Mouse (Mus musculus) left cerebral cortex, postnatal 4 days (tissue): Measurements from ENCODE around the gene Chd9. TPM values are rescaled to one million over a fixed set of nuclear protein-coding genes. Genes with fewer than 3 reads are reported as not detected.

Source experiments
- DNase-seq: peaks from one replicate; pipeline ENCODE4 v3.0.0-alpha.2; 2022
- intact Hi-C: fragments of 180-260 bp; cut with DNase I; formaldehyde crosslinking; loops from one replicate; pipeline ENCODE4 v1.15.1; 2025
- microRNA-seq: library from miRNA; unstranded; fragments of <30 nt; microRNA quantifications from one replicate; pipeline ENCODE4 v1.2.0, GENCODE M21; 2022
- total RNA-seq, 2 experiments: library from RNA; stranded (reverse); gene quantifications; 2 replicates each; pipeline ENCODE4 v1.2.3; 2021

Gene Chd9
- total RNA-seq, 2 experiments from 2014 or later = 83.3 to 85.0 TPM

DNA sequence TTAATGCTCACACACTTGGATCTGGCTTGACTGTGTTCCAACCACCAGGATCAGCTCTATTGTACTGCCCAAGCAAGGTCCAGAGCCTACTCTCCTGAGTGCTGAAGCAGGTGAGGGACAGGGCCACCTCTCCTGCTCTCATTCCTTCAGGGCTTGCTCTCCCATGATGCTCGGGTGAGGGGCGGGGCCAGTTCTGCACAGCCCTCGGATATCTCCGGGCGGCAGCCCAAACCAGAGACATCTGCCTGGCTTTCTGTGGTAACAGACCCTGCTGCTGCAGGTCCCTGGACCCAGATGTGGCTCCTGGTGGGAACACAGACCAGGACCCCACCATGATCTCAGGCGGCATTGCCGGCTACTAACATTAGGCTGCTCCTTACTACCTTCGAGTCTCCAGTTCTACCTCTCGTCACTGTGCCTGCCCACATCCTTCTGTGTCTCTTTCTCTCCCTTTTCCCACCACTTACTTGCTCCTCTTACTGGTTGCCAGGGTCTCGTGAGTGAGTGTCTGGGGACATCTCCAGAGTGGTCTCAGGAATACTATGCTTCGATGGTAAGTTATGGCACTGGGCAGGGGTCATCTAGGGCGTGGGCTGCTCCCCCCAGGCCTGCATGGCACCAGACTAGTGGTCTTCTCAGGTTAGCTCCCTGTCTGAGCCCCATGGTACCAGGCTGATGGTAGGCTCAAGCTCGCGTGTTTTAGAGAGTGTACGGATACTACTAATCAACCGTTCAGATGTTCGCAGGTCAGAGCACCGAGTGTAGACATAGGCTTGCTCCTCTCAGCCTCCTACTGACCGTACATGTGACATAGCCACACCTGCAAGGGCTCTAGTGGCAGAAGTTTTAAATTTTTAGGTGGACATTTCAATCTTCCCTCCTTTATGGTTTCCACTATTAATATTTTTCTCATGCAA is 232.7 kb downstream of the Chd9 start:
- no peak for DNase-seq

DNA sequence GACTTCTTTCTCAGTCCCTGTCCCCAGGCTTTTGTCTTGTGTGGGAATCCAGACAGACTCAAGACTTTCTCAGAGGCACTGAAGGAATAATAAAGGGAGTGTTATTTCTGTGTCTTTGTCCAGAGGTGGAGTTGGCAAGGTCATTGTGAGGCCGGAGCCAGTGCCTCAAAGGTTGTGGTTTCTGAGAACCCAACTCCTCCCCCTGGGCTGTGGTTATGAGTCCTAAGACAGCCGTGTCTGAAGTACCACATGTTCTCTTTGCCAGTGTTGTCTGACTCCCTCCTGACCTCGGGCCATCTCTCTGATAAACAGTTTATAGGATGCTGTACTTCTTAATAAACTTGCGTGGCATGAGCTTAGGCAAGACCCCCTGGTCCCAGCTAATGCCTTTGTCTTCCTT is 237.0 kb downstream of the Chd9 start:
- DNase-seq = no peak
- intact Hi-C loops = no loop called here

More for the DNA sequence above, 232.7 kb downstream of the Chd9 start:
- intact Hi-C loops = no loop called here

DNA sequence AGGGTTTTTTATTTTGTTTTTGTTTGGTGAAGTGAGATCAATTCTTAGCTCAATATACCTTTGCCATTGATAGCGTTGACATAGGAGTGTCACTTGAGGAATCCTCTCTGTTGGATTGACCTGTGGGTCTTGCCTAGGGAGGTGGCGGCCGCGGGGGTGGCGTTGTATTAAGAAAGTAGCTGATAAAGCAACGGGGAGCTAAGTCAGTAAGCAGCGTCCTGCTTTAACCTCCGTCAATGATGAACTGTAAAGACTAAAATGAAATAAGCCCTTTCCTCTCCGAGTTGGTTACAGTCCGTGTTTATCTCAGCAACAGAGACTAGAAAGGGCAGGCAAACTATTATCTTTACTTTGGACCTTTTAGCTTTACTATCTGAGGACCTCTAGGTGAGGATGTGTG is 241.3 kb downstream of the Chd9 start:
- intact Hi-C loops = no loop called here
- DNase-seq = peak; percentile 19

DNA sequence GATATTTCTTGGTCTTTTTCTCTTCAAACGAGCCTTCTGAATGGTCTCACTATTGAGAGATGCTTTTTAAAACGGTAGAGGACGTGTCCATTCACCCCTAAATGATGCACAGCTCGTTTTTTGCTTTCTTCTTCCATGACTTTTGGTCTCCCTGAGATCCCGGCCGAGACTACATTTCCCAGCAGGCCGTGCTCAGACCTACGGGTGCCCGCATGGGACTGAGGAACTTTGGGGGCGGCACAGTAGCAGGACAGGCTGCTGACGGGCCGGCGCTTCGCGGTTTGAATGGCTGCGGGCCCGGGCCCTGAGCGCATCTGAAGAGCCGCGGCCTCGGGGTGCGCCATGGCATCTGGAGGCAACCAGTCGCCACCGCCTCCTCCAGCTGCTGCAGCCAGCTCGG is 241.7 kb downstream of the Chd9 start, which contains the start of gene Rbl2:
Rbl2 (plus strand) TSS at position 224 of the 400 bp plus-strand sequence.
- peak; percentile 95 for DNase-seq
- intact Hi-C loops = no loop called here

DNA sequence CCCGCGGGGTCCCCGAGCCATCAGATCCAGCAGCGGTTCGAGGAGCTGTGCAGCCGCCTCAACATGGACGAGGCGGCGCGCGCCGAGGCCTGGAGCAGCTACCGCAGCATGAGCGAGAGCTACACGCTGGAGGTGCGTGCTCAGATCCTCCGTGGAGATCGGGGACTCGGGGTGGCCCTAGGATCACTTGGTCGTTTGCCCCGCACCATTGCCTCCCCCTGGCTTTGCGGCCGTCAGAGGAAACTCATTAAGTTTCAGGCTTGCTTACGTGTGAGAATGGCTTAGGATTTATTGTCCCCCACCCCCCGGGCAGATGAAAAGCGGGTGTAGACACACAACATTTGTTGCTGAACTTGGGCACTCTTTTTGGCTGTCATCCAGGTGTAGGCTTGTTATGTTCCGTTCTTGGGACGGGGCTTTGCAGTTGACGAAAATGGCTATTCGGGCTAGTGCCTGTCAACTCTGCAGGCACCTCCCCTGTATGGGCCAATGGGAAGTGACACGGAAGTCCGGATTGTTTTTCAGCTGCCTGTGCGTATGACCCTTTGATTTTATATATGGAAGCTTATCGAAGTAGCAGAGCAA is 242.2 kb downstream of the Chd9 start:
- intact Hi-C loops = no loop called here

DNA sequence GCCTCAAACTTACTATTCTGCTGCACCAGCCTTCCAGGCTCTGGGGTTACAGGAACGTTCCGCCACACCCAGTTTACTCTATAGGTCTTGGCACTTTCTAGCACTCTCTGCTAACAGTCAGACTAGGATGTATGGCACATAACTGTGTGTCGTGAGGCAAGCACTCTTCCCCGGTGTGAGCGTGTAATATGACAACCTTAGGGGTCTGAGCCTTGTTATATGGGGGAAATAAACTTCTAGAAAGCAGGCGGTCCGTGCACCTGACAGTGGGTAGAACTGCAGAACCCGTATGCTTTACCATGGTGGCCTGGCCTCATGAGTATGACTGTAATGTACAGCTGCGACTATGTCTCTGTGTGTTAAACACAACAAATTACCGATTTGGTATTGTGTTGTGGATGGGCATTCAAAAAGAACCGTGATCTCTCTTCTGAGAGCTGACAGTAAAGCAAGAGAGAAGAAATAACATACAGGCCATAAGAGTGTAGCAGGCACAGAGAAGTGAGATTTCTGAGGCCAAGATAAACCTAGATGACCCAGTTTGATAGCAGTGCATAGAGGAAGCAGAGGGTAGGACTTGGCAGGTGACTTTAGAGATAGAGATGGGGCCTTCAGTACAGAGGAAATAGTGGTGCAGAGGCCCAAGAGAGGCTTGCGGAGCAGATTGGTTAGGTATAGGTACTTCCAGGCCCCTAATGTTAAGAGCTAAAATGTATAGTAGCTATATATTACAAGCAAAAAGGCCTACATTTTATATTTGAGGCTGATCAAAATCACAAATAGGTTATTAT is 249.1 kb downstream of the Chd9 start:
- DNase-seq = no peak
- intact Hi-C loops = no loop called here

More for the DNA sequence above, 242.2 kb downstream of the Chd9 start:
- DNase-seq = peak; percentile 53

DNA sequence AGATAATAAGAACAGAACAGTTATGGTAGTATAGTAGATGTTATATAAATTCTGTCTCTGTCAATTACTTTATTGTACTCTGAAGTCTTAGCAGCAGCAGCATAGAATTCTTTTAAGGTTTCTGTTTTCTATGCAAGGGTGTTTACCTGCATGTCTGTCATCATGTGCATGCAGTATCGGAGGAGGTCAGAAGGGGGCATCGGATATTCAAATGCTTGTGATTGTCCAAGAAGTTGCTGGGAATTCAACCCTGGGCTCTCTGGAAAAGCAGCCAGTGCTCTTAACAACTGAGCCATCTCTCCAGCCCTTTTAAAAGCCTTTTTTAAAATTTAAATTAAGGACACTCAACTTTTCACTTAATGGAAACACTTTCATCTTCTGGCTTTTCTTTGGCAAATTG is 251.5 kb downstream of the Chd9 start:
- intact Hi-C loops = no loop called here
- no peak for DNase-seq

DNA sequence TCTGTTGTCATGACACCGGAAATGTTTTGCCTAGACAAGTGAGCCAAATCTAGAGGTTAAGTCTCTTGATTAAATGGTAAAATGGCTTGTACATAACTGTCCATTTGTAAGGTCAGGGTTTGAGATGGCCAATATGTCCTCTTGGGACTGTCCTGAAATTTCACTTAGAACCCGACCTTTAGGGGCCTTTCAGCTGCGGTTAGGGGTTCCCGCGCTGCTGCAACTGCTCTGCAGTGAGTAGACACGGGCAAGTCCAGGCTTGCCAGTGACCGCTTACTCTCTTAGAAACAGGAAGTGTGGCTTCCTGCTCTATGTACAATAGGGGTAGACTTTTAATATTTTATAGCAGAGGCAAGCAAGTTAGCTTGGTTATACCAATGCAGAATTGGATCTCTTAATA is 253.8 kb downstream of the Chd9 start:
- DNase-seq = no peak
- intact Hi-C loops = no loop called here

DNA sequence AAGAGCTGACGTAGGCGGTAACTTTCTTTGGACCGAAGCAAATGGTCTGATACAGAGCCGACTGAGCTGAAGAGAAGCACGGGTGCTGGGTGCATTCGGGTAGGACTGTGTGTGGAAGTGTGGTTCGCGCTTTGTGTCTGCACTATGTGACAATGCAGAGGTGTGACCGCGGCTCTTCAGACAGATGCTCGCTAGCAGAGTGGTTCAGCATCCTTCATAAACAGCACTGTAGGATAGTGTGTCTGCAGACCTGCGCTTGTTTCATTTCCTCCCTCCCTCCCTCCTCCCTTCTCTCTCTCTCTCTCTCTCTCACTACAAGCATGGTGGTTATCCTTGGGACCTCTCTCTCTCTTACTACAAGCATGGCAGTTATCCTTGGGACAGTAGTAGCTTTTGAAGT is 254.3 kb downstream of the Chd9 start:
- intact Hi-C loops = no loop called here
- no peak for DNase-seq

DNA sequence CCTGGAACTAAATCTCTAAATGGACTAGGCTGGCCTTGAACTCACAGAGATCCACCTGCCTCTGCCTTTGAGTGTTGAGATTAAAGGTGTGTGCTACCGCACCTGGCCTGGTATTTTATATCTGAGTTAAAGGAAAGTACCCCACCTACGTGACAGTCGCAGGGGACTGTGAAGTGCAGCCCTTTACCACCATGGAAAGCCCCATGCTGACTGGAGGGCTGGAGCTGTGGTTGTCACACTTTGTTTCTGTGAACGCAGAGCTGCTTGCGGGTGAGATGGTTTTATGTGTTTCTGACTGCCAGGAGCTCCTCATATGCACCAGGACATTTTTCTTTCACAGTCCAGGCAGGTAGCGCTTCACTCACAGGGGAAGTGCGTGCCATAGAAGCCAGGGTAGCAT is 260.3 kb downstream of the Chd9 start:
- intact Hi-C loops = no loop called here
- no peak for DNase-seq

DNA sequence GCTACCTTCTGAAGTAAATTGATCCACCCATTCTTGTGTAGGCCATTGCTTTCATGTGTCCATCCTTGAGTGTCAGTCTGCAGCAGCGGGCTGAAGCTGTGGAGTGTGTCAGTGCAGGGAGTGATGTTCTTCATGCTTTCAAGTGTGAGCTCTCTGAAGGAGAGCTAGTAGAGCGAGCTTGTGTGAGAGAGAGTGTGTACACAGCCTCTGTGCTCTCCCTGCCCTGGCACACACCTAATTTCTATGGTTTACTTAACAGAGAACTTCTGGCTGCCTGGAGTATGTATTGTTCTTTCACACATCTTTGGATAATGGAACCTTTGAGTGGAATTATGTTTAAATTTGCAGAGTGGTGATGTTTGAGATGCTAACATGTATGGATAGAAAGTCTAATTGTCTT is 261.4 kb downstream of the Chd9 start:
- intact Hi-C loops = no loop called here
- DNase-seq = no peak

DNA sequence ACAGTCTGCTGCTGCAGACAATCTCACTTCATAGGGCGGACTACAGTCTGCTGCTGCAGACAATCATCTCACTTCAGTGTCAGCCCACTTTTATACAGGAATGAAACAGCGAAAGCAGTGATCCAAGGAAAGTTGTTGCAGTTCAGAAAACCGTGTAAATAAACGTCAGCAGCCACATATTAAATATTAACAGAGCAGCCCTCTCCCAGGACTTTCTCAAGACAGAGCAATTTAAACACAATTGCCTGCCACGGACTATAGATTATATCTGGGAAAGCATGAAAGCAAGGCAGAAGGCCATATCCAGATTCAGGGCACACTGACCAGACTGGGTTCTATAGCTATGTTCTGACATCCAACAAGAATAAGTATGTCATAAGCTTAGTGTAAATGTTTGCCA is 266.0 kb downstream of the Chd9 start:
- no peak for DNase-seq
- intact Hi-C loops = no loop called here

DNA sequence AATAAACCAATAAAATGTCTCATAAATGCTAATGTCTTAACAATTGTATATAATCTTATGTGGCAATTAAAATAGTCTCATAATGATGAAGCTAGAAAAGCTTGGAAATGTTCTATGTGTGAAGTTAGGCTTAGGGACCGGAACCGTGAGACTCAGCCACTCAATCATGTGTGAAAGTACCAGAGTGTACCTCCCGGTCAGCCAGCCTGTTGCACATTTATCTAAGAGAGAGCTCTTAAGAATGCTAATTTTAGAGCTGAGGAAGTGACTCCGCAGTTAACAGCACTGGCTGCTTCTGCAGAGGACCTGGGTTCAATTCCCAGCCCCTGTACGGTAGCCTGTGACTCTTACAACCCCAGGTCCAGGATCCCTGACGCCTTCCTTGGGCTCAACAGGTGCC is 270.0 kb downstream of the Chd9 start:
- intact Hi-C loops = no loop called here
- DNase-seq = no peak

Small RNAs within 50 kb of the gene (microRNA-seq; reads per million reads assigned to microRNA genes)
- not detected for gene Gm44382

Other genes with a start within 250 kb of the Chd9 start
- gene Gm19935, start 11.0 kb upstream of the Chd9 start, total RNA-seq = 1 to 10 TPM; 1.1 to 1.3 TPM
- 10 to 100 TPM; 32.1 to 34.1 TPM for gene Rbl2, start 241.7 kb downstream of the Chd9 start, total RNA-seq